Mouse (Mus musculus): ENCODE results near the gene Skil.
A peak's percentile ranks its signal among the peaks of the same experiment; 100 is the strongest.

GRCm38 (mm10) chr3:31047263-31047662 lies 47.6 kb upstream of the Skil start:
- TF ChIP-seq CTCF (conservative IDR thresholded peaks at IDR 0.05; ENCODE audit: insufficient read depth, insufficient read length, low read depth, low read length): 0 out of 2 replicates have a peak, but pooled peaks have one; percentile 8
- no peak for TF ChIP-seq POLR2A (IDR thresholded peaks at IDR 0.05; ENCODE audit: low read depth, low read length)
